Mouse (Mus musculus): ENCODE results near the gene Ctsd. TPM values are rescaled to one million over a fixed set of nuclear protein-coding genes. Genes with fewer than 3 reads are reported as not detected.

The Ctsd gene
- polyA plus RNA-seq, 1 experiment = 461 TPM

- Histone ChIP-seq H3K4me1 (ENCODE audit: control insufficient read depth, insufficient read depth, insufficient read length) (peaks cover 10% of the 10 kb centered on the region; the same call in 1 of the 2 replicates), H3K36me3 (ENCODE audit: control insufficient read depth, insufficient read depth, low read length) (no peaks in the 10 kb centered on the region), H3K27me3 (ENCODE audit: control insufficient read depth, insufficient read depth, low read length) (no peaks in the 10 kb centered on the region), H3K4me3 (ENCODE audit: extremely low read depth, insufficient read depth, insufficient read length) (no peak overlapping the region), H3K27ac (ENCODE audit: insufficient read depth, low read length) (no peak overlapping the region)
- no peak for DNase-seq (ENCODE audit: low read depth in 1 of 2, low spot score in 2 of 2)
- TF ChIP-seq CTCF (IDR thresholded peaks at IDR 0.05; ENCODE audit: extremely low read depth, insufficient read depth, insufficient read length, insufficient replicate concordance) = no peak
- no peak for TF ChIP-seq POLR2A (IDR thresholded peaks at IDR 0.05; ENCODE audit: low read depth, low read length)
- 59% methylated on average over 4 of the region's 4 CpGs for WGBS
Measured at GRCm38 (mm10) chr7:142403591-142403990, 15.8 kb upstream of the Ctsd start.

GRCm38 (mm10) chr7:142400750-142401142 lies 12.9 kb upstream of the Ctsd start:
- TF ChIP-seq CTCF (IDR thresholded peaks at IDR 0.05; ENCODE audit: extremely low read depth, insufficient read depth, insufficient read length, insufficient replicate concordance) (no peak), POLR2A (IDR thresholded peaks at IDR 0.05; ENCODE audit: low read depth, low read length) (no peak)
- WGBS = 91% methylated on average over 7 of the region's 7 CpGs

GRCm38 (mm10) chr7:142400112-142400749 lies 12.4 kb upstream of the Ctsd start:
- Histone ChIP-seq H3K36me3 (ENCODE audit: control insufficient read depth, insufficient read depth, low read length) (no peaks in the 10 kb centered on the region), H3K4me1 (ENCODE audit: control insufficient read depth, insufficient read depth, insufficient read length) (peaks cover 10% of the 10 kb centered on the region; the same call in 1 of the 2 replicates), H3K27me3 (ENCODE audit: control insufficient read depth, insufficient read depth, low read length) (no peaks in the 10 kb centered on the region), H3K27ac (ENCODE audit: insufficient read depth, low read length) (no peak overlapping the region), H3K4me3 (ENCODE audit: extremely low read depth, insufficient read depth, insufficient read length) (no peak overlapping the region)
- no peak for DNase-seq (ENCODE audit: low read depth in 1 of 2, low spot score in 2 of 2)
- TF ChIP-seq POLR2A (IDR thresholded peaks at IDR 0.05; ENCODE audit: low read depth, low read length) (no peak), CTCF (IDR thresholded peaks at IDR 0.05; ENCODE audit: extremely low read depth, insufficient read depth, insufficient read length, insufficient replicate concordance) (no peak)
- 66% methylated on average over 7 of the region's 7 CpGs for WGBS

More at GRCm38 (mm10) chr7:142400750-142401142, 12.9 kb upstream of the Ctsd start:
- DNase-seq (ENCODE audit: low read depth in 1 of 2, low spot score in 2 of 2) = no peak
- no peak overlapping the region for H3K27ac ChIP-seq (ENCODE audit: insufficient read depth, low read length)
- H3K27me3 ChIP-seq (ENCODE audit: control insufficient read depth, insufficient read depth, low read length) = no peaks in the 10 kb centered on the region
- peaks cover 10% of the 10 kb centered on the region; the same call in 1 of the 2 replicates for H3K4me1 ChIP-seq (ENCODE audit: control insufficient read depth, insufficient read depth, insufficient read length)
- H3K36me3 ChIP-seq (ENCODE audit: control insufficient read depth, insufficient read depth, low read length) = no peaks in the 10 kb centered on the region
- H3K4me3 ChIP-seq (ENCODE audit: extremely low read depth, insufficient read depth, insufficient read length) = no peak overlapping the region

DNA sequence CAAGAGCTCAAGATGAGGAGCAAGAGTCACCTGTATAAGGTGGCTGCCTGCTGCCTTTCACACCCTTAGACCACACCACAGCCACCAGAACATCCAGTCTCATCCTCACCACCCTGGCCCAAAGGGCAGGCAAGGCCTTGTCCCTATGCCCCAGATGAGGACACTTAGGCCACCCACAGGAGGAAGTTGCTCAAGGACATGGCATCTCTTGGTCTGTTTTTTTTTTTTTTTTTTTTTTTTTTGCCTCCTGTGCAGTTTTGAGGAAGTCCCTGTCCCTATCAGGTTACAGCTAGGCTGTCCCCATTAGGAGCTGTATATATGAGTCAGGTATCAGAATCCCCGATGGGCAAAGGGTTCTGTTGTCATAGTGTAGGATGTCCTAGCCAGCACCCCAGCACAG lies 11.4 kb upstream of the Ctsd start:
- Histone ChIP-seq H3K27ac (ENCODE audit: insufficient read depth, low read length) (peak overlapping the region; percentile 46), H3K4me3 (ENCODE audit: extremely low read depth, insufficient read depth, insufficient read length) (no peak overlapping the region), H3K4me1 (ENCODE audit: control insufficient read depth, insufficient read depth, insufficient read length) (peaks cover 16% of the 10 kb centered on the region; the same call in 1 of the 2 replicates), H3K27me3 (ENCODE audit: control insufficient read depth, insufficient read depth, low read length) (no peaks in the 10 kb centered on the region), H3K36me3 (ENCODE audit: control insufficient read depth, insufficient read depth, low read length) (no peaks in the 10 kb centered on the region)
- WGBS = 22% methylated on average over 1 of the region's 1 CpGs
- TF ChIP-seq POLR2A (IDR thresholded peaks at IDR 0.05; ENCODE audit: low read depth, low read length) = no peak
- no peak for TF ChIP-seq CTCF (IDR thresholded peaks at IDR 0.05; ENCODE audit: extremely low read depth, insufficient read depth, insufficient read length, insufficient replicate concordance)
- DNase-seq (ENCODE audit: low read depth in 1 of 2, low spot score in 2 of 2) = no peak

DNA sequence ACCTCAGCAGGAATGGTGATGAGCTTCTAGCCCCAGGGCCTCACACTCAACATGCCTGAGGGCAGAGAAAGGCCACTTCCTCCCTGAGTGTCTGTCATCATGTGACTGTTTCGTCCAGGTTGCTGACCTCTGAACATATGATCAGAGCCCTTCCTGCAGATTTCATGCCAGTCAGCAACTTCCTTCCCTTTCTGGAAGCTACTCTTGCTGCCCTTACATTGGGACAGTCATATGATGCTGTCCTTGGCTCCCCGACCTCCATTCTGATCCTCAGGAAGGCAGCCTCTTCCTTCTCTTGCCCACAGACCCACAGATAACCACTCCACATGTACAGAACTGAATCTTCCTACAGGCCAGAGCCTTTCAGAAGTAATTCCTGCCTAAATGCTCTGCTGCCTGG lies 10.2 kb upstream of the Ctsd start:
- Histone ChIP-seq H3K27ac (ENCODE audit: insufficient read depth, low read length) (peak overlapping the region; percentile 48), H3K4me1 (ENCODE audit: control insufficient read depth, insufficient read depth, insufficient read length) (peaks cover 26% of the 10 kb centered on the region; the same call in 1 of the 2 replicates)

GRCm38 (mm10) chr7:142396611-142397010 lies 8.8 kb upstream of the Ctsd start:
- peaks cover 28% of the 10 kb centered on the region; the same call in 1 of the 2 replicates for H3K4me1 ChIP-seq (ENCODE audit: control insufficient read depth, insufficient read depth, insufficient read length)
- no peaks in the 10 kb centered on the region for H3K36me3 ChIP-seq (ENCODE audit: control insufficient read depth, insufficient read depth, low read length)
- no peak overlapping the region for H3K4me3 ChIP-seq (ENCODE audit: extremely low read depth, insufficient read depth, insufficient read length)
- no peak for TF ChIP-seq POLR2A (IDR thresholded peaks at IDR 0.05; ENCODE audit: low read depth, low read length)
- TF ChIP-seq CTCF (IDR thresholded peaks at IDR 0.05; ENCODE audit: extremely low read depth, insufficient read depth, insufficient read length, insufficient replicate concordance) = no peak
- no peak overlapping the region for H3K27ac ChIP-seq (ENCODE audit: insufficient read depth, low read length)
- H3K27me3 ChIP-seq (ENCODE audit: control insufficient read depth, insufficient read depth, low read length) = no peaks in the 10 kb centered on the region
- WGBS = 81% methylated on average over 1 of the region's 1 CpGs
- no peak for DNase-seq (ENCODE audit: low read depth in 1 of 2, low spot score in 2 of 2)

More for the DNA sequence above, 10.2 kb upstream of the Ctsd start:
- Histone ChIP-seq H3K4me3 (ENCODE audit: extremely low read depth, insufficient read depth, insufficient read length) (no peak overlapping the region), H3K27me3 (ENCODE audit: control insufficient read depth, insufficient read depth, low read length) (no peaks in the 10 kb centered on the region), H3K36me3 (ENCODE audit: control insufficient read depth, insufficient read depth, low read length) (no peaks in the 10 kb centered on the region)
- no peak for TF ChIP-seq POLR2A (IDR thresholded peaks at IDR 0.05; ENCODE audit: low read depth, low read length)
- TF ChIP-seq CTCF (IDR thresholded peaks at IDR 0.05; ENCODE audit: extremely low read depth, insufficient read depth, insufficient read length, insufficient replicate concordance) = no peak
- DNase-seq (ENCODE audit: low read depth in 1 of 2, low spot score in 2 of 2) = no peak
- 22% methylated on average over 2 of the region's 2 CpGs for WGBS

DNA sequence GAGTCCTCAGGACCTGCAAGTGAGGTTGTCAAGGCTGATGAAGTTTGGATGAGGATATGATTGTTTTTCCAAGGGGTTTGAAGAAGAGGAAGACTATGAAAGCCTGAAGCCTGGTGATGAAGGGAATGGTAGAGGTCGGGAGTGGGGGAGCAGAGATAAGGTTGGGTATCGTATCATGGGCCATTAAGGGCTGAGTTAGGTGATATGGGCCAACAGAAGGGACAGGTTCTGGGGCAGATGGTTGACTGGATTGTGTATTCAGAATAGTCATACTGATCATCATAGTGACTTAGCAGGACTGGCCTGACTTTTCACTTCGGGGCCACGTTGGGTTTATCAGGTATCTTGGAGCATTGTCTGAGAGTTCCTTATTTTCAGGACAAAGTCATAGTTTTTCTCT lies 7.6 kb upstream of the Ctsd start:
- no peaks in the 10 kb centered on the region for H3K36me3 ChIP-seq (ENCODE audit: control insufficient read depth, insufficient read depth, low read length)
- peaks cover 28% of the 10 kb centered on the region; the same call in 1 of the 2 replicates for H3K4me1 ChIP-seq (ENCODE audit: control insufficient read depth, insufficient read depth, insufficient read length)
- 85% methylated on average over 4 of the region's 4 CpGs for WGBS
- DNase-seq (ENCODE audit: low read depth in 1 of 2, low spot score in 2 of 2) = no peak
- no peak overlapping the region for H3K4me3 ChIP-seq (ENCODE audit: extremely low read depth, insufficient read depth, insufficient read length)
- H3K27me3 ChIP-seq (ENCODE audit: control insufficient read depth, insufficient read depth, low read length) = no peaks in the 10 kb centered on the region
- TF ChIP-seq POLR2A (IDR thresholded peaks at IDR 0.05; ENCODE audit: low read depth, low read length) = no peak
- H3K27ac ChIP-seq (ENCODE audit: insufficient read depth, low read length) = no peak overlapping the region
